In the genomic region with DNA sequence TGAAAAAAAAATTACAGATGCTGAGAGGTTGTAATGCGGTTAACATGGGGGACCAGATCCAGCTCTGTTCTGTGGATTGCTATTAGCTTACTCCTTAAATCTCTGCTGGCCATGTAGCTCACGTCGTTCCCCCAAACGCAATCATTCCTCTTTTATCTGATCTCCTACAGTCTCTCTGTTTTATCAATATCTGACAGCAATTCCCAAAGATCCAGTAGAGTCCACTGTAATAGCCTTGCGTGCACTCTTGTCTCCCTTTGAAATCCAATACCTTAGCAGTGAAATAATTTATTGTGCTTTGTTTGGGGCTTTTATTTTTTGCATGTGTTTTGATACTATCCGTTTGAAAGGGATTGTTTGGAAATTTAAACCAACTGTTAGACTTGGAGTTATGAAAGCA, we compare ENCODE assay signal across 15 mouse cellular contexts.
"Had no signal": no experiment of that assay in that cellular context is flagged by ENCODE, and none has a peak within 500 bp of the region (broad histone marks: within the 10 kb centered on the region; RNA-seq: fewer than 3 reads in every experiment).

No protein-coding gene starts in this region.

- H3K4me2 ChIP-seq: kidney, embryonic 15.5 days; liver, embryonic 13.5 days; midbrain, embryonic 12.5 days had no signal

- ATAC-seq: midbrain, embryonic 16.5 days had no signal

- H3K4me3 ChIP-seq: kidney, embryonic 15.5 days; liver, embryonic 13.5 days; midbrain, embryonic 12.5 days had no signal

- H3K9me3 ChIP-seq: kidney, embryonic 15.5 days; liver, embryonic 13.5 days; midbrain, embryonic 12.5 days had no signal

- H3K4me1 ChIP-seq: liver, embryonic 13.5 days; midbrain, embryonic 12.5 days had no signal

- H3K27ac ChIP-seq: kidney, embryonic 15.5 days; liver, embryonic 13.5 days; midbrain, embryonic 12.5 days had no signal

- H3K27me3 ChIP-seq: kidney, embryonic 15.5 days; liver, embryonic 13.5 days; midbrain, embryonic 12.5 days had no signal

- H3K9ac ChIP-seq: kidney, embryonic 15.5 days; liver, embryonic 13.5 days; midbrain, embryonic 12.5 days had no signal

- H3K36me3 ChIP-seq: kidney, embryonic 15.5 days; liver, embryonic 13.5 days; midbrain, embryonic 12.5 days had no signal

- DNase-seq: kidney, adult 11 months; kidney, adult 8-10 months; kidney, postnatal 10 days; kidney, postnatal 36 days; layer of hippocampus, postnatal 36 days; left cerebral cortex, postnatal 4 days; liver, embryonic 13.5 days; lung, adult 2 months; lung, postnatal 14 days; lung, postnatal 4 days; thymus, adult 18-20 months; thymus, postnatal 36 days had no signal
